Mouse (Mus musculus): ENCODE measurements around the gene Arrdc5. TPM values are rescaled to one million over a fixed set of nuclear protein-coding genes. Genes with fewer than 3 reads are reported as not detected.

The Arrdc5 gene
- total and polyA plus RNA-seq, 3 experiments = not detected

GRCm38 (mm10) chr17:56348128-56348527, 48.0 kb upstream of the Arrdc5 start:
- dilution Hi-C loops (cut with MboI; ENCODE audit: extremely low pct_ligation_motif_present, extremely low pct_unique_long_range_greater_than_20kb, low sequenced_read_pairs) (no loop called here), in situ Hi-C loops (cut with MboI; ENCODE audit: low pct_ligation_motif_present, low pct_unique_long_range_greater_than_20kb, low sequenced_read_pairs) (no loop called here)
- Histone ChIP-seq H3K9ac (ENCODE audit: insufficient read depth, low read depth) (no peak overlapping the region), H3K36me3 (replicated peaks in 1 of 2; ENCODE audit: control insufficient read depth in 1 of 2, insufficient read depth in 1 of 2, low read length in 1 of 2) (peaks cover 3 to 43% of the 10 kb centered on the region in 2 experiments), H3K4me2 (ENCODE audit: insufficient read depth, low read depth, poor library complexity, severe bottlenecking) (no peak overlapping the region), H3K27me3 (replicated peaks) (no peaks in the 10 kb centered on the region), H3K79me2 (replicated peaks; ENCODE audit: control insufficient read depth, extremely low read depth, insufficient read depth, poor library complexity, severe bottlenecking) (no peaks in the 10 kb centered on the region), H3K9me3 (replicated peaks; ENCODE audit: low read length) (no peaks in the 10 kb centered on the region), H3K27ac (ENCODE audit: insufficient read depth, low read depth) (no peak overlapping the region), H3K4me1 (ENCODE audit: control insufficient read depth in 1 of 2, insufficient read depth in 2 of 2) (peaks cover 16 to 81% of the 10 kb centered on the region in 2 experiments), H3K4me3 (replicated peaks in 1 of 3; ENCODE audit: low read depth in 2 of 3, low read length in 2 of 3, poor library complexity in 1 of 3) (no peak overlapping the region)
- DNase-seq (ENCODE audit: extremely low read depth) = no peak
- TF ChIP-seq MEF2A (IDR thresholded peaks at IDR 0.05; ENCODE audit: borderline replicate concordance, low read depth, low read length) (no peak), ZC3H11A (IDR thresholded peaks at IDR 0.05; ENCODE audit: low read depth, low read length) (no peak), JUND (conservative IDR thresholded peaks at IDR 0.05; ENCODE audit: low read depth, low read length) (no peak), MXI1 (IDR thresholded peaks at IDR 0.05; ENCODE audit: low read depth, low read length) (no peak), NRF1 (IDR thresholded peaks at IDR 0.05; ENCODE audit: low read depth, low read length) (no peak), SMC3 (IDR thresholded peaks at IDR 0.05; ENCODE audit: low read depth, low read length) (no peak), ZMIZ1 (IDR thresholded peaks at IDR 0.05; ENCODE audit: low read depth, low read length) (no peak), USF2 (conservative IDR thresholded peaks at IDR 0.05; ENCODE audit: low read depth, low read length) (no peak), E2F4 (IDR thresholded peaks at IDR 0.05; ENCODE audit: insufficient replicate concordance, low read depth, low read length) (no peak), NELFE (IDR thresholded peaks at IDR 0.05; ENCODE audit: low read depth, low read length) (no peak), ELF1 (IDR thresholded peaks at IDR 0.05; ENCODE audit: low read depth, low read length) (no peak), SIN3A (IDR thresholded peaks at IDR 0.05; ENCODE audit: low read length) (no peak), MAFK (IDR thresholded peaks at IDR 0.05; ENCODE audit: insufficient replicate concordance, low read length) (no peak), BHLHE40 (IDR thresholded peaks at IDR 0.05; ENCODE audit: low read depth, low read length) (no peak), EP300 (IDR thresholded peaks at IDR 0.05; ENCODE audit: low read length) (no peak), TBP (conservative IDR thresholded peaks at IDR 0.05; ENCODE audit: low read depth, low read length) (no peak), ETS1 (conservative IDR thresholded peaks at IDR 0.05; ENCODE audit: low read depth, low read length) (no peak), KAT2A (IDR thresholded peaks at IDR 0.05; ENCODE audit: insufficient replicate concordance, low read length) (no peak)

- no peaks in the 10 kb centered on the region for H3K27me3 ChIP-seq (replicated peaks)
- H3K27ac ChIP-seq (ENCODE audit: insufficient read depth, low read depth) = no peak overlapping the region
- no peak for DNase-seq (ENCODE audit: extremely low read depth)
- H3K4me3 ChIP-seq (replicated peaks in 1 of 3; ENCODE audit: low read depth in 2 of 3, low read length in 2 of 3, poor library complexity in 1 of 3) = no peak overlapping the region
- H3K4me2 ChIP-seq (ENCODE audit: insufficient read depth, low read depth, poor library complexity, severe bottlenecking) = no peak overlapping the region
- dilution Hi-C loops (cut with MboI; ENCODE audit: extremely low pct_ligation_motif_present, extremely low pct_unique_long_range_greater_than_20kb, low sequenced_read_pairs) = no loop called here
- TF ChIP-seq USF2 (conservative IDR thresholded peaks at IDR 0.05; ENCODE audit: low read depth, low read length) (no peak), MYC (IDR thresholded peaks at IDR 0.05; ENCODE audit: low read depth, low read length) (no peak), GABPA (IDR thresholded peaks at IDR 0.05; ENCODE audit: insufficient replicate concordance, low read depth, low read length) (no peak), RAD21 (IDR thresholded peaks at IDR 0.05; ENCODE audit: low read depth, low read length) (no peak), CTCF (conservative IDR thresholded peaks at IDR 0.05 in 1 of 2, IDR thresholded peaks at IDR 0.05 in 1 of 2; ENCODE audit: low read depth in 2 of 2, low read length in 2 of 2) (no peak), ZKSCAN1 (IDR thresholded peaks at IDR 0.05; ENCODE audit: borderline replicate concordance, low read depth, low read length) (no peak), JUND (conservative IDR thresholded peaks at IDR 0.05; ENCODE audit: low read depth, low read length) (no peak), SMC3 (IDR thresholded peaks at IDR 0.05; ENCODE audit: low read depth, low read length) (no peak), NELFE (IDR thresholded peaks at IDR 0.05; ENCODE audit: low read depth, low read length) (no peak), MAX (IDR thresholded peaks at IDR 0.05; ENCODE audit: low read length) (no peak), JUN (IDR thresholded peaks at IDR 0.05; ENCODE audit: insufficient read depth, low read depth, low read length) (no peak), ELF1 (IDR thresholded peaks at IDR 0.05; ENCODE audit: low read depth, low read length) (no peak), KAT2A (IDR thresholded peaks at IDR 0.05; ENCODE audit: insufficient replicate concordance, low read length) (no peak), UBTF (IDR thresholded peaks at IDR 0.05; ENCODE audit: low read depth, low read length) (no peak), TBP (conservative IDR thresholded peaks at IDR 0.05; ENCODE audit: low read depth, low read length) (no peak)
- no peak overlapping the region for H3K9ac ChIP-seq (ENCODE audit: insufficient read depth, low read depth)
- H3K36me3 ChIP-seq (replicated peaks in 1 of 2; ENCODE audit: control insufficient read depth in 1 of 2, insufficient read depth in 1 of 2, low read length in 1 of 2) = peaks cover 0 to 24% of the 10 kb centered on the region in 2 experiments
- H3K4me1 ChIP-seq (ENCODE audit: control insufficient read depth in 1 of 2, insufficient read depth in 2 of 2) = peaks cover 20 to 87% of the 10 kb centered on the region in 2 experiments
- in situ Hi-C loops (cut with MboI; ENCODE audit: low pct_ligation_motif_present, low pct_unique_long_range_greater_than_20kb, low sequenced_read_pairs) = no loop called here
- H3K79me2 ChIP-seq (replicated peaks; ENCODE audit: control insufficient read depth, extremely low read depth, insufficient read depth, poor library complexity, severe bottlenecking) = no peaks in the 10 kb centered on the region
- H3K9me3 ChIP-seq (replicated peaks; ENCODE audit: low read length) = no peaks in the 10 kb centered on the region
These were observed 45.3 kb upstream of the Arrdc5 start for GRCm38 (mm10) chr17:56345364-56345763.

Measured in CH12.LX (cell line).